Mouse (Mus musculus) embryonic facial prominence, embryonic 14.5 days (tissue): Measurements from ENCODE around the gene Pde4b. TPM values are rescaled to one million over a fixed set of nuclear protein-coding genes. Genes with fewer than 3 reads are reported as not detected.

ENCODE experiments used
- ATAC-seq: fragments of 200-750 bp; cut with Nextera tagmentation; 2 replicates; pipeline ENCODE4 v1.8.0; 2017; ENCODE audit warnings: low read depth, moderate number of reproducible peaks, moderate TSS enrichment
- DNase-seq: peaks from one replicate; pipeline ENCODE4 v3.0.0-alpha.2; 2015; ENCODE audit warnings: low spot score
- H3K27ac ChIP-seq: fragments of 300-500 bp; sonication (generic); replicated peaks from 2 replicates; pipeline ENCODE4 v1.5.1; 2014; ENCODE audit warnings: low read depth, mild to moderate bottlenecking, low read length, moderate library complexity
- H3K27me3 ChIP-seq: fragments of 300-500 bp; sonication (generic); replicated peaks from 2 replicates; pipeline ENCODE4 v1.6.1; 2014; ENCODE audit warnings: low read length; ENCODE audit not compliant: control insufficient read depth, insufficient read depth
- H3K36me3 ChIP-seq: fragments of 300-500 bp; sonication (generic); 2 replicates; pipeline ENCODE4 v1.6.1; 2014; ENCODE audit warnings: low read length, mixed read lengths; ENCODE audit not compliant: control insufficient read depth, insufficient read depth
- H3K4me1 ChIP-seq: fragments of 300-500 bp; sonication (generic); 2 replicates; pipeline ENCODE4 v1.6.1; 2014; ENCODE audit warnings: antibody characterized with exemption, low read length; ENCODE audit not compliant: control insufficient read depth, insufficient read depth
- H3K4me2 ChIP-seq: fragments of 300-500 bp; sonication (generic); 2 replicates; pipeline ENCODE4 v1.6.1; 2014; ENCODE audit warnings: low read depth, mild to moderate bottlenecking, low read length, moderate library complexity, mixed read lengths
- H3K4me3 ChIP-seq: fragments of 300-500 bp; sonication (generic); 2 replicates; pipeline ENCODE4 v1.5.1; 2014; ENCODE audit warnings: low read depth, mild to moderate bottlenecking, low read length
- H3K9ac ChIP-seq: fragments of 300-500 bp; sonication (generic); 2 replicates; pipeline ENCODE4 v1.6.1; 2014; ENCODE audit warnings: low read depth, mild to moderate bottlenecking, low read length, moderate library complexity, mixed read lengths
- H3K9me3 ChIP-seq: fragments of 300-500 bp; sonication (generic); 2 replicates; pipeline ENCODE4 v1.6.1; 2016; ENCODE audit warnings: low read length; ENCODE audit not compliant: control insufficient read depth
- WGBS: fragments of 180-500 bp; shearing (Covaris S2); extraction: QIAGEN DNeasy Blood & Tissue Kit; methylation state at CpG from one replicate; pipeline ENCODE4 v1.1.7; 2014; 5-methylcytosine and 5-hydroxymethylcytosine counted together
- polyA plus RNA-seq: library from polyadenylated mRNA; unstranded; fragments of >200 nt; fragmentation: Nextera tagmentation; extraction: Ambion mirVana; gene quantifications from 2 replicates; pipeline ENCODE4 v1.2.1, GENCODE M21; 2014

Gene Pde4b
- polyA plus RNA-seq, 1 experiment from 2014 or later, result 19.4 TPM

GRCm38 (mm10) chr4:102498169-102498919, 411.0 kb downstream of the Pde4b start:
- Histone ChIP-seq H3K4me1 (peaks cover 15% of the 10 kb centered on the region), H3K4me3 (no peak overlapping the region), H3K9ac (no peak overlapping the region), H3K9me3 (no peaks in the 10 kb centered on the region), H3K36me3 (no peaks in the 10 kb centered on the region), H3K27ac (no peak overlapping the region), H3K27me3 (no peaks in the 10 kb centered on the region), H3K4me2 (no peak overlapping the region)
- 71% methylated on average over 4 of the region's 4 CpGs for WGBS
- DNase-seq (no peak), ATAC-seq (no peak)

GRCm38 (mm10) chr4:102498920-102499316, 411.6 kb downstream of the Pde4b start:
- WGBS, result 84% methylated on average over 1 of the region's 1 CpGs
- H3K9me3 ChIP-seq, result no peaks in the 10 kb centered on the region
- no peaks in the 10 kb centered on the region for H3K36me3 ChIP-seq

GRCm38 (mm10) chr4:102505714-102506113, 418.4 kb downstream of the Pde4b start:
- peak; percentile 55; the same call in 1 of the 2 replicates for ATAC-seq
- WGBS, result 45% methylated on average over 6 of the region's 6 CpGs

More at GRCm38 (mm10) chr4:102498920-102499316, 411.6 kb downstream of the Pde4b start:
- H3K4me3 ChIP-seq, result no peak overlapping the region
- H3K27me3 ChIP-seq, result no peaks in the 10 kb centered on the region
- H3K27ac ChIP-seq, result no peak overlapping the region
- no peak for ATAC-seq
- H3K4me2 ChIP-seq, result no peak overlapping the region
- DNase-seq, result no peak
- no peak overlapping the region for H3K9ac ChIP-seq
- H3K4me1 ChIP-seq, result peaks cover 15% of the 10 kb centered on the region

GRCm38 (mm10) chr4:102506376-102507280, 419.3 kb downstream of the Pde4b start:
- ATAC-seq, result no peak
- no peaks in the 10 kb centered on the region for H3K27me3 ChIP-seq
- WGBS, result 71% methylated on average over 15 of the region's 15 CpGs
- no peak overlapping the region for H3K27ac ChIP-seq
- DNase-seq, result no peak
- H3K36me3 ChIP-seq, result no peaks in the 10 kb centered on the region
- no peak overlapping the region for H3K4me2 ChIP-seq
- peaks cover 23% of the 10 kb centered on the region for H3K4me1 ChIP-seq
- H3K4me3 ChIP-seq, result no peak overlapping the region
- H3K9ac ChIP-seq, result no peak overlapping the region
- no peaks in the 10 kb centered on the region for H3K9me3 ChIP-seq

More at GRCm38 (mm10) chr4:102505714-102506113, 418.4 kb downstream of the Pde4b start:
- Histone ChIP-seq H3K9ac (no peak overlapping the region), H3K36me3 (no peaks in the 10 kb centered on the region), H3K27me3 (no peaks in the 10 kb centered on the region), H3K4me1 (peaks cover 14% of the 10 kb centered on the region; the same call in 1 of the 2 replicates), H3K4me3 (no peak overlapping the region), H3K27ac (no peak overlapping the region), H3K9me3 (no peaks in the 10 kb centered on the region), H3K4me2 (no peak overlapping the region)
- DNase-seq, result peak; percentile 42

- H3K9me3 ChIP-seq, result no peaks in the 10 kb centered on the region
- ATAC-seq, result no peak
- no peak for DNase-seq
- H3K36me3 ChIP-seq, result no peaks in the 10 kb centered on the region
- peaks cover 30% of the 10 kb centered on the region for H3K4me1 ChIP-seq
- no peak overlapping the region for H3K9ac ChIP-seq
- WGBS, result 57% methylated on average over 9 of the region's 9 CpGs
- no peak overlapping the region for H3K4me2 ChIP-seq
- no peak overlapping the region for H3K4me3 ChIP-seq
- no peak overlapping the region for H3K27ac ChIP-seq
- no peaks in the 10 kb centered on the region for H3K27me3 ChIP-seq
Observed at GRCm38 (mm10) chr4:102507344-102507743, 420.0 kb downstream of the Pde4b start.

- Histone ChIP-seq H3K27ac (no peak overlapping the region), H3K4me1 (peaks cover 31% of the 10 kb centered on the region), H3K27me3 (no peaks in the 10 kb centered on the region), H3K9me3 (no peaks in the 10 kb centered on the region), H3K9ac (no peak overlapping the region), H3K36me3 (no peaks in the 10 kb centered on the region), H3K4me3 (no peak overlapping the region), H3K4me2 (no peak overlapping the region)
- no peak for DNase-seq
- no peak for ATAC-seq
- 85% methylated on average over 2 of the region's 2 CpGs for WGBS
Observed at GRCm38 (mm10) chr4:102507753-102508152, 420.4 kb downstream of the Pde4b start.

- Histone ChIP-seq H3K9me3 (no peaks in the 10 kb centered on the region), H3K4me3 (no peak overlapping the region), H3K4me2 (no peak overlapping the region), H3K27ac (0 out of 2 replicates have a peak overlapping the region, but pooled peaks have one; percentile 90), H3K36me3 (no peaks in the 10 kb centered on the region), H3K4me1 (peaks cover 31% of the 10 kb centered on the region), H3K9ac (no peak overlapping the region), H3K27me3 (no peaks in the 10 kb centered on the region)
- DNase-seq (no peak), ATAC-seq (no peak)
- 48% methylated on average over 6 of the region's 6 CpGs for WGBS
Observed at GRCm38 (mm10) chr4:102510061-102510460, 422.7 kb downstream of the Pde4b start.

- 14% methylated on average over 8 of the region's 8 CpGs for WGBS
- peaks cover 31% of the 10 kb centered on the region for H3K4me1 ChIP-seq
- H3K4me3 ChIP-seq, result peak overlapping the region; percentile 18
- ATAC-seq (peak; percentile 88), DNase-seq (peak; percentile 96)
- H3K9me3 ChIP-seq, result no peaks in the 10 kb centered on the region
- peak overlapping the region; percentile 90 for H3K27ac ChIP-seq
- peak overlapping the region; percentile 50 for H3K4me2 ChIP-seq
- no peaks in the 10 kb centered on the region for H3K36me3 ChIP-seq
- H3K27me3 ChIP-seq, result no peaks in the 10 kb centered on the region
- peak overlapping the region; percentile 48; the same call in 1 of the 2 replicates for H3K9ac ChIP-seq
Observed at GRCm38 (mm10) chr4:102510939-102511391, 423.6 kb downstream of the Pde4b start.
